Mouse (Mus musculus) intestine, embryonic 15.5 days (tissue): ENCODE results near the gene Stxbp4. TPM values are rescaled to one million over a fixed set of nuclear protein-coding genes. Genes with fewer than 3 reads are reported as not detected.

ENCODE experiments used
- ATAC-seq: fragments of 200-750 bp; cut with Nextera tagmentation; 2 replicates; pipeline ENCODE4 v1.8.0; 2017; ENCODE audit warnings: moderate TSS enrichment, moderate library complexity
- H3K27ac ChIP-seq: fragments of 300-500 bp; sonication (generic); 2 replicates; pipeline ENCODE4 v1.5.1; 2015; ENCODE audit warnings: mild to moderate bottlenecking, inconsistent platforms
- H3K27me3 ChIP-seq: fragments of 300-500 bp; sonication (generic); replicated peaks from 2 replicates; pipeline ENCODE4 v1.6.1; 2015; ENCODE audit warnings: inconsistent platforms
- H3K36me3 ChIP-seq: fragments of 300-500 bp; sonication (generic); 2 replicates; pipeline ENCODE4 v1.6.1; 2015; ENCODE audit warnings: inconsistent platforms
- H3K4me1 ChIP-seq: fragments of 300-500 bp; sonication (generic); replicated peaks from 2 replicates; pipeline ENCODE4 v1.6.1; 2015; ENCODE audit warnings: inconsistent platforms
- H3K4me2 ChIP-seq: fragments of 300-500 bp; sonication (generic); replicated peaks from 2 replicates; pipeline ENCODE4 v1.6.1; 2015; ENCODE audit warnings: mild to moderate bottlenecking, inconsistent platforms
- H3K4me3 ChIP-seq: fragments of 300-500 bp; sonication (generic); replicated peaks from 2 replicates; pipeline ENCODE4 v1.5.1; 2015; ENCODE audit warnings: inconsistent platforms
- H3K9ac ChIP-seq: fragments of 300-500 bp; sonication (generic); 2 replicates; pipeline ENCODE4 v1.6.1; 2015; ENCODE audit warnings: inconsistent platforms
- H3K9me3 ChIP-seq: fragments of 300-500 bp; sonication (generic); 2 replicates; pipeline ENCODE4 v1.6.1; 2016; ENCODE audit warnings: inconsistent platforms
- WGBS: fragments of 180-500 bp; shearing (Covaris S2); methylation state at CpG from one replicate; pipeline ENCODE4 v1.1.7; 2015; 5-methylcytosine and 5-hydroxymethylcytosine counted together
- polyA plus RNA-seq: library from polyadenylated mRNA; unstranded; fragments of >200 nt; fragmentation: Nextera tagmentation; extraction: Ambion mirVana; gene quantifications from 2 replicates; pipeline ENCODE4 v1.2.1, GENCODE M21; 2015

Gene Stxbp4
- polyA plus RNA-seq, 1 experiment from 2014 or later: 15.3 TPM

DNA sequence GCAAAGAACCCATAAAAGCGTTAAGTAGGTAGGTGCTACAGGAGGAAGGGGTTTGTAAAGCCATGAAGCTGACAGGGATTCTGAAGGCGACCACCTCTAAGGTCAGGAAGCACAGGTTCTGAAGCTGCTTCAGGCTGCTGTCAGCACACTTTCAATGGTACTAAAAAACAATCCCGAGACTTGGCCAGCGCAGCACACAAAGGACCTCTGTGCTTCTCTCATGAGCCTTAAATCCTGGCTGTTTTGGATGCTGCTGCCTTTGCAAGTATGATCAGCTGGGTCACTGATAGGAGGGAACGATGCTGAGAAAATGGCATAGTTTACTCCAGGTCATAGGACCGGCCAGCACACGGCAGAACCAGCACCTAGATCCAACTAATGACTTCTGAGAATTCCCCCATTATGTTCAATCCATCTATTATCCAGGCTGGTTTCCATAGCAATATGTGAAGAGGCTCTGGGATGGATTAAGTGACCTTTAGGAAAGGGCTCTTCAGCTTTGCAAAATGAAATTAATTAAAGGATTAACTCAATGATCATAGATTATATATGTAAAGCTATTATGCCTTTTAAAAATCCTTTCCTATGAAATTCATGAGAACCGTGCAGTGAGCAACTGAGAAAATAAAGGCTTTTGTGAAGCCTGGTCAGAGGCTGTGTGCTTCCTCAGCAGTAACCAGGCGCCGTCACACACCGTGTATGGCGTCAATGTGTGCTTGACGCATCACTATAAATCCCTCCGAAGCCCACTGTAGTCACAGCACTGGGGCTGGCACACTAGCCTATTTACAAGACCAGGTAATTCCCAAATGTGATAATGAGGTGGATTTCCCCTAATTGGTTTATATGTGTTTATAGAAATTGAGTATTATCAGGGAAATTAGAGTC lies 152.9 kb downstream of the Stxbp4 start:
- Histone ChIP-seq H3K4me2 (no peak overlapping the region), H3K9ac (no peak overlapping the region), H3K27ac (no peak overlapping the region), H3K4me1 (no peaks in the 10 kb centered on the region), H3K36me3 (no peaks in the 10 kb centered on the region), H3K27me3 (no peaks in the 10 kb centered on the region), H3K9me3 (no peaks in the 10 kb centered on the region), H3K4me3 (no peak overlapping the region)
- WGBS: 84% methylated on average over 14 of the region's 14 CpGs
- no peak for ATAC-seq

DNA sequence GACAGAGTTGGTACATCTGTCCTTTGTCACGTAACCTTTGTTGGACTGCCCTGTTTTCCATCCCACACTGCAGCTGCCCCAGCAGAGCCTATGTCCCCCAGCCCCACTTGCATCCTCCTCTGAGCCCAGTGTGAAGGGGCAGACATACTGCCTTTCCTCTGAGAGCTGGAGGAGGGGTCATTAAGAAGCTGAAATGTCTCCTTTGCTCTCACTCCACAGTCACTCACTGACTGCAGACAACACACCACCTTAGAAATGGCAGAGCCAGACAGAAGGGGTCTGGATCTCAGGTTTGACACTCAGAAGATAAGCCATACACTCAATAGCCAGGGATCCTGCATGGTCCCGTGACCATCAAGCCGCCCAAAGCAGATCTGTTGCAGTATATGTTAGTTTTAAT lies 154.1 kb downstream of the Stxbp4 start:
- H3K36me3 ChIP-seq: no peaks in the 10 kb centered on the region
- H3K9me3 ChIP-seq: no peaks in the 10 kb centered on the region
- no peaks in the 10 kb centered on the region for H3K27me3 ChIP-seq
- ATAC-seq: no peak
- H3K4me1 ChIP-seq: no peaks in the 10 kb centered on the region
- H3K9ac ChIP-seq: no peak overlapping the region
- H3K4me3 ChIP-seq: no peak overlapping the region
- 94% methylated on average over 3 of the region's 3 CpGs for WGBS
- H3K27ac ChIP-seq: no peak overlapping the region
- no peak overlapping the region for H3K4me2 ChIP-seq

DNA sequence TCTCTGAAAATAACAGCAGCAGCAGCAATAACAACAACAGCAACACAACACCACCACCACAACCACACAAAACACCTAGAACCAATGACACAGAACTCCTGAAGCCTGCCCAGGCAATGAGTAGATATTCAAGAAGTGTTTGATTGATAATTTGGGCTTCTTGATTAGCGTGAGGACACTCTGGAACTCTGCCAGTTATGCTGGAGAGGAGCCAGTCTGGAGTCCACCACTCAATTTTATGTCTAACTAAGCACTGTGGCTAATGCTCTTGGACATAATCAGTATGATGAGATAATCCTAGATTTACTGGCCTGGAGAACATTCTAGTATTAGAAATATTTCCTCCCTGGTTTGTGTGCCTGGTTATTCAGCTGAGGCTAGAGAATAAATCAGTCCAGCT lies 156.1 kb downstream of the Stxbp4 start:
- no peak overlapping the region for H3K4me3 ChIP-seq
- no peak for ATAC-seq
- no peak overlapping the region for H3K4me2 ChIP-seq
- no peaks in the 10 kb centered on the region for H3K36me3 ChIP-seq
- 36% methylated on average over 1 of the region's 1 CpGs for WGBS
- no peaks in the 10 kb centered on the region for H3K9me3 ChIP-seq
- no peaks in the 10 kb centered on the region for H3K27me3 ChIP-seq
- H3K4me1 ChIP-seq: no peaks in the 10 kb centered on the region
- no peak overlapping the region for H3K9ac ChIP-seq
- H3K27ac ChIP-seq: no peak overlapping the region

DNA sequence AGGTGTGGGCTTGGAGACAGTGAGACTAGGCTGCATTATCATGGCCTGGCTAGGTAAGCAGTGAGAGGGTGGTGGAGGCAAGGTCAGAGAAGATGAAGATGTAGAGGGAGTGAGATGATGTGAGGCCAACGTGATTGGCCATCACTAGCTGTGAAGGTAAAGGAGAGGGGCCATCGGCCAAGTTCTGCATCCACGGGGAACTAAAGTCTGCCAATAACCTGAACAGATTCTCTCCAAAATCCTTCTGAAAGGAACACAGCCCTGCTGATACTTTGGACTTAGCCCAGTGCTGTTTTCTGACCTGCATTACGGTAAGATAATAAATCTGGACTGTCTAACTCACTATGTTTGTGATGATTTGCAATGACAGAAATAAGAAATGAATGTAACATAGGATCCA lies 167.6 kb downstream of the Stxbp4 start:
- ATAC-seq: no peak
- Histone ChIP-seq H3K9me3 (no peaks in the 10 kb centered on the region), H3K4me1 (no peaks in the 10 kb centered on the region), H3K9ac (no peak overlapping the region), H3K4me2 (no peak overlapping the region), H3K4me3 (no peak overlapping the region), H3K27me3 (no peaks in the 10 kb centered on the region), H3K27ac (no peak overlapping the region), H3K36me3 (no peaks in the 10 kb centered on the region)
- 92% methylated on average over 4 of the region's 4 CpGs for WGBS

DNA sequence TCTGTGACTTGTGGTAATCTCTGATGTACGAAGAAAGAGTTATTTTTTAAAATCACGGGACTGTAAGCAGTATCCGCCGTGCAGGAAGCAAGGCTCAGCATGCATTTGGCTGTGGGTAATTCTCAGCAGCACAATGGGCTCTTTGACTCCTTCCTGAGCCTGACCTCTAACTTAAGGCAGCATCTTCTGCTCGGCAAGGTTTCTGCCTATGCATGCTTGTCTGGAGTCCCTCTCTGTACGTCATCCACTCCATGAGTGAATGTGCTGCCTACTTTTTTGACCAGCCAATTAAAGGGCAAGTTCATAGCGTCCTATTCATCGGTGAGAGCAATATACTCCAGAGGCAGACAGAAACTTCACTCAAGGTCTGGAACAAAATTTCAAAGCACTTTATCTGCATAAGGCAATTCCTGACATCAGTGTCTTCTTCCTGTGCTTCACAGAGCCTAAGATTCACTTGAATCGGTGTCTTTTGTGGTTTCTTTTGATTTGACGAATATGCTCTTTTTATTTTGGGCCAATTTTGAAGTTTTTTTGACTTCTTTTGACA lies 173.8 kb downstream of the Stxbp4 start:
- 76% methylated on average over 10 of the region's 10 CpGs for WGBS
- Histone ChIP-seq H3K27me3 (no peaks in the 10 kb centered on the region), H3K4me3 (no peak overlapping the region), H3K27ac (no peak overlapping the region), H3K36me3 (no peaks in the 10 kb centered on the region), H3K4me1 (no peaks in the 10 kb centered on the region), H3K9me3 (no peaks in the 10 kb centered on the region), H3K4me2 (no peak overlapping the region), H3K9ac (no peak overlapping the region)
- no peak for ATAC-seq

DNA sequence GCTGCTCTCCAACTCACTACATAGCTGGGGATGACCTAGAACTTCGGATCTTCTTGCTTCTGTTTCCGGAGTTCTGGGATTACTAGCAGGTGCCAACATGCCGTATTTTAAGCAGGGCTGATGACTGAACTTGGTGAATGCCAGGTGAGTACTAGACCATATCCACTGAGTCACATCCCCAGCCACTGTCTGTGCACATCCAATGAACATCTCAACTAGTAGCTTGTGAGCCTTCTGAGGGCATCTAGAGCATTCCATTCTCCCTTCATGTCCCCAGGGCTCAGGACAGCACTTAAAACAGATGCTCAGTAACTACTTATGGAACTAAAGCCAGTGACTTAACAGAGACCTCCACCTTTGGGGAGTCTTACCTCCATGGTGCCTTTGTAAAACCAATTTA lies 177.4 kb downstream of the Stxbp4 start:
- no peak overlapping the region for H3K4me2 ChIP-seq
- no peaks in the 10 kb centered on the region for H3K27me3 ChIP-seq
- no peak overlapping the region for H3K4me3 ChIP-seq
- H3K27ac ChIP-seq: no peak overlapping the region
- H3K9me3 ChIP-seq: no peaks in the 10 kb centered on the region
- 88% methylated on average over 3 of the region's 3 CpGs for WGBS
- no peaks in the 10 kb centered on the region for H3K4me1 ChIP-seq
- no peaks in the 10 kb centered on the region for H3K36me3 ChIP-seq
- no peak for ATAC-seq
- H3K9ac ChIP-seq: no peak overlapping the region

DNA sequence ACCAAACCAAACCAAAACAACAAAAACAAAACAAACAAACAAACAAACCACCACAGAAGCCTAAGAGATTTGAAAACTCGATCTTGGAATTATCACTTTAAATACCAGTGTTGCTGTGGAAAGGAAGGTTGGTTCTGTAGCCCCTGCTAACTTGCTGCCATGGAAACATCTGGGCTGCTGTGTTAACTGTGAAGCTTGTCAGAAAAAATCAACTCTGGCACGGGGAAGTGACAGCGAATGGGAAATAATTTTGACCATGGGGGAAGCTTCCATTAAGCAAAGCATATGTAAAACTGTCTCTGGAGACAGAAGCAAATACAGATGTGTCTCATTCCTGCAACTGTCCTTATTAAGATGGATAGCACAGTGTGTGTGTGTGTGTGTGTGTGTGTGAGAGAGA lies 185.8 kb downstream of the Stxbp4 start:
- no peak overlapping the region for H3K4me3 ChIP-seq
- H3K9ac ChIP-seq: no peak overlapping the region
- no peaks in the 10 kb centered on the region for H3K36me3 ChIP-seq
- ATAC-seq: no peak
- no peak overlapping the region for H3K4me2 ChIP-seq
- H3K4me1 ChIP-seq: no peaks in the 10 kb centered on the region
- H3K27ac ChIP-seq: no peak overlapping the region
- 54% methylated on average over 3 of the region's 3 CpGs for WGBS
- no peaks in the 10 kb centered on the region for H3K9me3 ChIP-seq
- no peaks in the 10 kb centered on the region for H3K27me3 ChIP-seq

DNA sequence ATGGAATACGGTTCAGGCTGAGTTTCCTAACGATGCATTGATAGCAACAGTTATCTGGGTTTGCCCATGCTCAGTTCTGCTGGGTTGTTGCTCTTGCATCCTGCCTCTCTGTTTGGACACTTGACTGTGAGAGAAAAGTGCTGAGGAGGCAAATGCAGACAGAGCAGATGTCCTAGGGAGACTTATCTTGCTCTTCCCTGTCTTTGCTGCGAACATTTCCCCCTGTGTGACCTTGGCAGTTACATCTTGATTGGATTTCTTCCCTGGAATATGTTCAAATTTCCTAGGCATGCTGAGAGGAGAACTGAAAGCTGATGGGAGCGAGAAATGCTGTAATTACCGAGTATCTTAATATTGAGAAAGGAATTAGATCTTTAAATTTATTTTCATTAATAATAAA lies 186.4 kb downstream of the Stxbp4 start:
- WGBS: 71% methylated on average over 5 of the region's 5 CpGs
- no peaks in the 10 kb centered on the region for H3K36me3 ChIP-seq
- no peak for ATAC-seq
- no peak overlapping the region for H3K27ac ChIP-seq
- H3K4me3 ChIP-seq: no peak overlapping the region
- H3K27me3 ChIP-seq: no peaks in the 10 kb centered on the region
- H3K9ac ChIP-seq: no peak overlapping the region
- no peaks in the 10 kb centered on the region for H3K4me1 ChIP-seq
- no peaks in the 10 kb centered on the region for H3K9me3 ChIP-seq
- H3K4me2 ChIP-seq: no peak overlapping the region

DNA sequence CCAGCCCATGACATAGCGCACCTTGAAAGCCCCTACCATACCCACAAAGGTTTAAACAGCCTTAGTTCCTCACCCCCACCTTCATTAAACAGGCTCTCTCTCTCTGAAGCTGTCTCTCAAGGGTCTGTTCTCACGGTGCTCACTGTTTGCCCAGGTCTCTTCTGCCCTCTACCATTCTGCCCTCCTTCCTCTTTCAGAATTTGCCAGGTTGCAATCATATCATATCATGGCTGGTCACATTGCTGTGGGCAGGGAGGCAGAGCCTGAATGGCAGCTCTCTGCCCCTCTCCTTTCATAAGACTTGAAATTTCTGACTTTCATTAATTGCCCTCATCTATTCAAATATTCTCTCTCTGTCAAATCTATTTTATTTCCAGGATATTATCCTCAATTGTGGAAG lies 195.4 kb downstream of the Stxbp4 start:
- Histone ChIP-seq H3K27me3 (no peaks in the 10 kb centered on the region), H3K9me3 (no peaks in the 10 kb centered on the region), H3K4me3 (no peak overlapping the region), H3K36me3 (no peaks in the 10 kb centered on the region), H3K27ac (no peak overlapping the region), H3K9ac (no peak overlapping the region), H3K4me2 (no peak overlapping the region), H3K4me1 (no peaks in the 10 kb centered on the region)
- WGBS: 72% methylated on average over 2 of the region's 2 CpGs
- no peak for ATAC-seq

DNA sequence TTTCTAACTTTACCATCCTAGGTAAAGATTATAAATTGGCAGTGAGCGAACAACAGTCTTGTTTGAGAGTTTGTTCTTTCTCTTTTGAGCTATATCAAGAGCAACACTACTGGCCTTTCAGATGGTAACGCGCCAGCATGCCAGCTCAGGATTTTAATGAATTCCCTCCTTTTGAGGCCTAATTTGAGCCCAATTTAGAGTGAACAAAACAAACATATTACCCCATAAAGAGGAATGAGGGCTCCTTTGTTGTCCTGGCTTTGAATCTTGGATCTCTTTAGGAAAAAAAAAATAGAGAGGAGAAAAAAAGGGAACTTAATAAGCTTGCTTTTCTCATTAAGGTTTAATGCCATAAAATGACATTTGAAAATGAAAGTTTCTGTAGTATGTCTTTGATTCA lies 197.0 kb downstream of the Stxbp4 start:
- Histone ChIP-seq H3K27me3 (no peaks in the 10 kb centered on the region), H3K4me1 (no peaks in the 10 kb centered on the region), H3K9ac (no peak overlapping the region), H3K36me3 (no peaks in the 10 kb centered on the region), H3K4me2 (no peak overlapping the region), H3K9me3 (no peaks in the 10 kb centered on the region), H3K4me3 (no peak overlapping the region), H3K27ac (no peak overlapping the region)
- 88% methylated on average over 3 of the region's 3 CpGs for WGBS
- ATAC-seq: no peak

DNA sequence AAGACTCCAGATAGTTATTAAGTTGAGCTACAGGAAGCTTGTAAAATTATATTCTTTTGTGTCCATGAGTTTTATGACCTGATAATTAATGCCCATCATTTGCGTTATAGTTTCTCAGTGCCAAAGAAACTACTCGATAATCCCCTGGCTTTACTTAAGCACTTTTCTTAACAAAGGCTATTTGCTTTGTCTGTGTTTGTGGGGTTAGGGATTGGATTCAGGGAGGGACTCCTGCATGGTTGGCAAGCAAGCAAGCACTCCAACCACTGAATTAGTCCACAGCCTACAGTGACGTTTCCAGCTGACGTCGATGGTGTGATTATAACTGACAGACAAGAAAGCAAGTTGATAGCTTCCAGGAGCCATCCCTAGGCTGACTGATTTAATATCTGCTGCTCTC lies 199.1 kb downstream of the Stxbp4 start:
- Histone ChIP-seq H3K27me3 (no peaks in the 10 kb centered on the region), H3K4me3 (no peak overlapping the region), H3K36me3 (no peaks in the 10 kb centered on the region), H3K4me2 (no peak overlapping the region), H3K4me1 (no peaks in the 10 kb centered on the region), H3K9me3 (no peaks in the 10 kb centered on the region), H3K9ac (no peak overlapping the region), H3K27ac (no peak overlapping the region)
- no peak for ATAC-seq
- 59% methylated on average over 5 of the region's 5 CpGs for WGBS
